Mouse (Mus musculus) neural tube, embryonic 11.5 days (tissue): ENCODE results near the gene Capn3. TPM values are rescaled to one million over a fixed set of nuclear protein-coding genes. Genes with fewer than 3 reads are reported as not detected.

Experiments used
- ATAC-seq: fragments of 200-750 bp; cut with Nextera tagmentation; 2 replicates; pipeline ENCODE4 v1.8.0; 2017; ENCODE audit warnings: moderate number of reproducible peaks, mild to moderate bottlenecking, moderate TSS enrichment, moderate library complexity; ENCODE audit not compliant: insufficient read depth, low FRiP score, low TSS enrichment
- DNase-seq: peaks from one replicate; pipeline ENCODE4 v3.0.0-alpha.2; 2015; ENCODE audit warnings: low spot score
- H3K27ac ChIP-seq: fragments of 300-500 bp; sonication (generic); 2 replicates; pipeline ENCODE4 v1.5.1; 2014; ENCODE audit warnings: low read depth, mild to moderate bottlenecking, low read length
- H3K27me3 ChIP-seq: fragments of 300-500 bp; sonication (generic); 2 replicates; pipeline ENCODE4 v1.6.1; 2014; ENCODE audit warnings: mild to moderate bottlenecking, low read length, mixed read lengths; ENCODE audit not compliant: control insufficient read depth, insufficient read depth
- H3K36me3 ChIP-seq: fragments of 300-500 bp; sonication (generic); 2 replicates; pipeline ENCODE4 v1.6.1; 2014; ENCODE audit warnings: mild to moderate bottlenecking, low read length, moderate library complexity, mixed read lengths; ENCODE audit not compliant: control insufficient read depth, insufficient read depth
- H3K4me1 ChIP-seq: fragments of 300-500 bp; sonication (generic); 2 replicates; pipeline ENCODE4 v1.6.1; 2014; ENCODE audit warnings: low read length, mixed read lengths; ENCODE audit not compliant: control insufficient read depth, insufficient read depth
- H3K4me2 ChIP-seq: fragments of 300-500 bp; sonication (generic); 2 replicates; pipeline ENCODE4 v1.6.1; 2014; ENCODE audit warnings: low read depth, mild to moderate bottlenecking, moderate library complexity
- H3K4me3 ChIP-seq: fragments of 300-500 bp; sonication (generic); 2 replicates; pipeline ENCODE4 v1.5.1; 2014; ENCODE audit warnings: low read depth, low read length
- H3K9ac ChIP-seq: fragments of 300-500 bp; sonication (generic); 2 replicates; pipeline ENCODE4 v1.6.1; 2014; ENCODE audit warnings: mild to moderate bottlenecking, low read length
- H3K9me3 ChIP-seq: fragments of 300-500 bp; sonication (generic); 2 replicates; pipeline ENCODE4 v1.6.1; 2016; ENCODE audit warnings: low read length; ENCODE audit not compliant: control insufficient read depth
- WGBS: fragments of 180-500 bp; shearing (Covaris S2); extraction: QIAGEN DNeasy Blood & Tissue Kit; methylation state at CpG from one replicate; pipeline ENCODE4 v1.1.7; 2014; 5-methylcytosine and 5-hydroxymethylcytosine counted together
- polyA plus RNA-seq: library from polyadenylated mRNA; unstranded; fragments of >200 nt; fragmentation: Nextera tagmentation; extraction: Ambion mirVana; gene quantifications from 2 replicates; pipeline ENCODE4 v1.2.1, GENCODE M21; 2014

Capn3 gene
- polyA plus RNA-seq, 1 experiment from 2014 or later, result 1.5 TPM

- no peaks in the 10 kb centered on the region for H3K27me3 ChIP-seq
- H3K36me3 ChIP-seq, result no peaks in the 10 kb centered on the region
- H3K9ac ChIP-seq, result no peak overlapping the region
- ATAC-seq (no peak), DNase-seq (no peak)
- no peaks in the 10 kb centered on the region for H3K9me3 ChIP-seq
- H3K4me2 ChIP-seq, result no peak overlapping the region
- no peak overlapping the region for H3K27ac ChIP-seq
- 88% methylated on average over 4 of the region's 4 CpGs for WGBS
- H3K4me3 ChIP-seq, result no peak overlapping the region
- no peaks in the 10 kb centered on the region for H3K4me1 ChIP-seq
Measured at GRCm38 (mm10) chr2:120452600-120452999, 3.2 kb upstream of the Capn3 start.

- Histone ChIP-seq H3K27ac (no peak overlapping the region), H3K4me3 (no peak overlapping the region), H3K9me3 (no peaks in the 10 kb centered on the region), H3K27me3 (no peaks in the 10 kb centered on the region), H3K4me1 (no peaks in the 10 kb centered on the region), H3K4me2 (no peak overlapping the region), H3K36me3 (no peaks in the 10 kb centered on the region), H3K9ac (no peak overlapping the region)
- no peak for DNase-seq
- no peak for ATAC-seq
- 89% methylated on average over 2 of the region's 2 CpGs for WGBS
Measured at GRCm38 (mm10) chr2:120454987-120455386, 832 bp upstream of the Capn3 start.

- Histone ChIP-seq H3K4me1 (no peaks in the 10 kb centered on the region), H3K27me3 (no peaks in the 10 kb centered on the region), H3K9ac (no peak overlapping the region), H3K9me3 (no peaks in the 10 kb centered on the region), H3K4me2 (no peak overlapping the region), H3K4me3 (no peak overlapping the region), H3K27ac (no peak overlapping the region), H3K36me3 (no peaks in the 10 kb centered on the region)
- 87% methylated on average over 4 of the region's 4 CpGs for WGBS
- DNase-seq, result no peak
- ATAC-seq, result no peak
Measured at GRCm38 (mm10) chr2:120460216-120460615, 4.4 kb downstream of the Capn3 start.

- no peak overlapping the region for H3K9ac ChIP-seq
- H3K27ac ChIP-seq, result no peak overlapping the region
- 90% methylated on average over 7 of the region's 7 CpGs for WGBS
- no peaks in the 10 kb centered on the region for H3K4me1 ChIP-seq
- H3K4me3 ChIP-seq, result no peak overlapping the region
- DNase-seq, result no peak
- no peak for ATAC-seq
- H3K36me3 ChIP-seq, result no peaks in the 10 kb centered on the region
- H3K27me3 ChIP-seq, result no peaks in the 10 kb centered on the region
- H3K9me3 ChIP-seq, result no peaks in the 10 kb centered on the region
- no peak overlapping the region for H3K4me2 ChIP-seq
Measured at GRCm38 (mm10) chr2:120463328-120463727, 7.5 kb downstream of the Capn3 start.

- H3K4me3 ChIP-seq, result no peak overlapping the region
- ATAC-seq, result no peak
- no peaks in the 10 kb centered on the region for H3K9me3 ChIP-seq
Measured at GRCm38 (mm10) chr2:120464091-120464490, 8.3 kb downstream of the Capn3 start.

GRCm38 (mm10) chr2:120464732-120465396 lies 9.0 kb downstream of the Capn3 start:
- H3K27ac ChIP-seq, result no peak overlapping the region
- WGBS, result 91% methylated on average over 2 of the region's 2 CpGs
- H3K27me3 ChIP-seq, result no peaks in the 10 kb centered on the region
- no peaks in the 10 kb centered on the region for H3K4me1 ChIP-seq
- ATAC-seq (no peak), DNase-seq (no peak)
- H3K4me2 ChIP-seq, result no peak overlapping the region
- H3K9ac ChIP-seq, result no peak overlapping the region
- no peaks in the 10 kb centered on the region for H3K36me3 ChIP-seq
- no peak overlapping the region for H3K4me3 ChIP-seq
- H3K9me3 ChIP-seq, result no peaks in the 10 kb centered on the region

More at GRCm38 (mm10) chr2:120464091-120464490, 8.3 kb downstream of the Capn3 start:
- no peaks in the 10 kb centered on the region for H3K4me1 ChIP-seq
- H3K27ac ChIP-seq, result no peak overlapping the region
- H3K36me3 ChIP-seq, result no peaks in the 10 kb centered on the region
- 84% methylated on average over 8 of the region's 8 CpGs for WGBS
- H3K9ac ChIP-seq, result no peak overlapping the region
- no peak for DNase-seq
- H3K4me2 ChIP-seq, result no peak overlapping the region
- H3K27me3 ChIP-seq, result no peaks in the 10 kb centered on the region

GRCm38 (mm10) chr2:120465397-120465785 lies 9.6 kb downstream of the Capn3 start:
- Histone ChIP-seq H3K4me2 (no peak overlapping the region), H3K27ac (no peak overlapping the region), H3K9ac (no peak overlapping the region), H3K36me3 (no peaks in the 10 kb centered on the region), H3K4me1 (no peaks in the 10 kb centered on the region), H3K27me3 (no peaks in the 10 kb centered on the region), H3K9me3 (no peaks in the 10 kb centered on the region), H3K4me3 (no peak overlapping the region)
- ATAC-seq (no peak), DNase-seq (no peak)
- WGBS, result 86% methylated on average over 5 of the region's 5 CpGs

GRCm38 (mm10) chr2:120468011-120468410 lies 12.2 kb downstream of the Capn3 start:
- Histone ChIP-seq H3K36me3 (no peaks in the 10 kb centered on the region), H3K9ac (no peak overlapping the region), H3K9me3 (no peaks in the 10 kb centered on the region), H3K4me1 (no peaks in the 10 kb centered on the region), H3K27ac (no peak overlapping the region), H3K4me2 (no peak overlapping the region), H3K27me3 (no peaks in the 10 kb centered on the region), H3K4me3 (no peak overlapping the region)
- ATAC-seq, result no peak
- DNase-seq, result no peak

- 82% methylated on average over 3 of the region's 3 CpGs for WGBS
- no peaks in the 10 kb centered on the region for H3K9me3 ChIP-seq
- H3K27me3 ChIP-seq, result no peaks in the 10 kb centered on the region
- no peak overlapping the region for H3K9ac ChIP-seq
- DNase-seq (no peak), ATAC-seq (no peak)
- H3K4me2 ChIP-seq, result no peak overlapping the region
- H3K4me1 ChIP-seq, result no peaks in the 10 kb centered on the region
- H3K36me3 ChIP-seq, result no peaks in the 10 kb centered on the region
- no peak overlapping the region for H3K4me3 ChIP-seq
- H3K27ac ChIP-seq, result no peak overlapping the region
Measured at GRCm38 (mm10) chr2:120469220-120469619, 13.4 kb downstream of the Capn3 start.
